Mouse (Mus musculus) left cerebral cortex, postnatal 36 days (tissue): Measurements from ENCODE around the gene Spin2d. TPM values are rescaled to one million over a fixed set of nuclear protein-coding genes. Genes with fewer than 3 reads are reported as not detected.
"Not testable (repeated sequence)": the region's sequence is repeated elsewhere in the genome, so short reads cannot be mapped to it uniquely, and the experiment has no call there.

Experiments used
- DNase-seq, 2 experiments: peaks; one replicate each; pipeline ENCODE4 v3.0.0; 2021 to 2022; ENCODE audit warnings: low spot score in 2 of 2, mixed read lengths in 1 of 2
- intact Hi-C: fragments of 180-260 bp; cut with DNase I; formaldehyde crosslinking; loops from one replicate; pipeline ENCODE4 v1.15.1; 2025
- total RNA-seq, 2 experiments: library from RNA; stranded (reverse); gene quantifications; 2 replicates each; pipeline ENCODE4 v1.2.3; 2021

Spin2d gene
- not detected for total RNA-seq

GRCm38 (mm10) chrX:73176889-73177288 lies at the start of gene Spin2d:
Gene Spin2d, minus strand, starts transcription at chrX:73176989.
- intact Hi-C loops, DNase-seq: not testable (repeated sequence)

DNA sequence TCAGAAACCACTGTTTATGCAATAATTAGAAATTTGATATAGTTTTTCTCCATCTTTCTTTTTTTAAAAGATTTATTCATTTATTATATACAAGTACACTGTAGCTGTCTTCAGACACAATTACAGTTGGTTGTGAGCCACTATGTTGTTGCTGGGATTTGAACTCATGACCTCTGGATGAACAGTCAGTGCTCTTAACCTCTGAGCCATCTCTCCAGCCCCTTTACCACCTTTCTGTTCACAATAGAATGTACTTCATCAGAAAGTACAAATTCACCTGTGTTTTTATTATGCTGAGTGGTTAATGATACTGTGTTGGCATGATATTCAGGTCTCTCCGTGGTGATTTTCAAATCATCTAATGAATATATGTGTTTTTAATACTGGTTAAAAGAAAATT lies 48.6 kb upstream of the Spin2d start:
- intact Hi-C loops: no loop called here
- no peak for DNase-seq

- intact Hi-C loops, DNase-seq: not testable (repeated sequence)
Measured at GRCm38 (mm10) chrX:73213819-73214564, 37.2 kb upstream of the Spin2d start, which contains the start of gene Xlr4b. Gene Xlr4b, plus strand, starts transcription at chrX:73214333.

DNA sequence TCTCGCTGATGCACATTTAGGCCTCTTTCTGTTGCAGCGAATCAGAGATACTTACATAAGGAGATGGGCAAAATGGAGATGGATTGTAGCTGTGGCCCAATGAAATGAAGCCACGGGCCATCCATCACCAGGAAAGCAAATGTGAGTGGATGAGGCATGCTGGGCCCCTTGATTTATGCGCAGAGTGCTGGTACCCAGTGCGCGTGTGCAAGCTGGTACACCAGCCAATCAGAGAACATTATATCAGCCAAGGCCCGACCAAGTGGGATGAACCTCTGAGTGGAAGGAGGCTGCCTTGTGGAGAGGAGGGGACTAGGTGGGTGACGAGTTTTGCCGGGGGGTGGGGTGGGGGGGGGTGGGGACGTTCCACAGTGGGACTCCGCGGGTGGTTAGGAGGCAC lies 15.1 kb upstream of the Spin2d start, which contains the start of gene Xlr3b:
Xlr3b (plus strand) TSS at position 274 of the 400 bp plus-strand sequence.
- DNase-seq: peak in 1 of 2 experiments; percentile 13
- intact Hi-C loops: not testable (repeated sequence)

DNA sequence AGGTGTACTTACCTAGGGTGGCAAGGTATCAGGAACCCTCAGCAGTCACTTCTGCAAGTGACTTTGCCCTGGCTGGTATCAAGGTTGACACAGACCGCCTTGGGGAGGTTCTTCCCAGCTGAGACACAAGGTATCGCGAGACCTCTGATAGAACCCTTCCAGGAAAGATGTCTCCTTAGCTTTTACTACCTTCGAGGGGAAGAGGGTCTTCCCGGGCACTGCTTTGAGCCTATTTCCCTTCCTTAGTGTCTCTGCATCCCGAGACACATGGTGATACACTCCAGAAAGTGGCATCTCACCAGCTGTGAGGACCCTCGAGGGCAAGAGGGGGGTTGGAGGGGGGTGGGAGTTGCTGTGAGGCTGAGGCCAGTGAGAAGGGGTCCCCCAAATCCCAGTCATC lies 27.4 kb downstream of the Spin2d start, which contains the start of gene DXBay18:
DXBay18 (minus strand) TSS at position 101 of the 400 bp plus-strand sequence.
- intact Hi-C loops, DNase-seq: not testable (repeated sequence)

DNA sequence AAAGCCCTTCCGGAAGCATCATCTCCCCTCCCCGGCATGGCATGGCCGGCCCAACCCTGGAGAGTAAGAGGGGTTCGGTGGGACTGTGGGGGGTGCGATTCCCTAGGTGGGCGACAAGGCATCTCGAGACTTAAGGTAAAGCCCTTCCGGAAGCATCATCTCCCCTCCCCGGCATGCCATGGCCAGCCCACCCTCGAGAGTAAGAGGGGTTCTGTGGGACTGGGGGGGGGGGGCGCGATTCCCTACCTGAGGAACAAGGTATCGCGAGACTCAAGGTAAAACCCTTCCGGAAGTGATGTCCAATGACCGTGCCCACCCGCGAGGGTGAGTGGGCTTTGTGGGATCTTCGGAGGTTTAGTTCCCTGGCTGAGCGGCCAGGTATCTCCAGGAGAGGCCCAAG lies 28.3 kb downstream of the Spin2d start, which contains the start of gene Xlr5b:
Xlr5b (plus strand) TSS at position 301 of the 400 bp plus-strand sequence.
- DNase-seq, intact Hi-C loops: not testable (repeated sequence)

GRCm38 (mm10) chrX:73143218-73143618 lies 33.6 kb downstream of the Spin2d start:
- intact Hi-C loops, DNase-seq: not testable (repeated sequence)

Other genes with a start within 250 kb of the Spin2d start
- under 1 TPM; 0.54 to 0.63 TPM for gene Zfp185, start 189.7 kb downstream of the Spin2d start, total RNA-seq
- gene Pnma5, start 139.9 kb downstream of the Spin2d start, total RNA-seq: under 1 TPM; 0.30 to 0.48 TPM
- 10 to 100 TPM; 13.7 to 16.0 TPM for gene Pnma3, start 112.2 kb downstream of the Spin2d start, total RNA-seq
- gene Xlr4a, start 94.5 kb downstream of the Spin2d start, total RNA-seq: 1 to 10 TPM in 1 of 2 experiments, under 1 TPM in 1; 0.59 to 1.7 TPM
- 1 to 10 TPM; 2.9 to 4.2 TPM for gene Xlr3a, start 79.9 kb downstream of the Spin2d start, total RNA-seq
- gene Gm14685, start 59.9 kb downstream of the Spin2d start, total RNA-seq: under 1 TPM in 1 of 2 experiments, not detected in 1; 0.70 TPM
- gene Xlr5b, start 28.2 kb downstream of the Spin2d start, total RNA-seq: not detected
- gene DXBay18, start 27.5 kb downstream of the Spin2d start, total RNA-seq: 1 to 10 TPM; 1.2 TPM
- gene Xlr3b, start 15.2 kb upstream of the Spin2d start, total RNA-seq: 10 to 100 TPM in 1 of 2 experiments, 1 to 10 TPM in 1; 2.3 to 10.1 TPM
- gene Xlr4b, start 37.3 kb upstream of the Spin2d start, total RNA-seq: 1 to 10 TPM in 1 of 2 experiments, under 1 TPM in 1; 0.27 to 1.3 TPM
- 10 to 100 TPM; 14.9 to 17.3 TPM for gene F8a, start 51.3 kb upstream of the Spin2d start, total RNA-seq
- not detected for gene Xlr4c, start 66.1 kb upstream of the Spin2d start, total RNA-seq
- gene Xlr3c, start 88.4 kb upstream of the Spin2d start, total RNA-seq: not detected
- gene Xlr5a, start 116.0 kb upstream of the Spin2d start, total RNA-seq: not detected
- not detected for gene Xlr5c, start 116.0 kb upstream of the Spin2d start, total RNA-seq
- not detected for gene Gm45015, start 159.9 kb upstream of the Spin2d start, total RNA-seq
- 10 to 100 TPM; 17.7 to 20.3 TPM for gene Zfp275, start 165.6 kb upstream of the Spin2d start, total RNA-seq
- not detected for gene Gm18336, start 221.7 kb upstream of the Spin2d start, total RNA-seq
- 1 to 10 TPM; 1.2 to 2.8 TPM for gene Zfp92, start 234.1 kb upstream of the Spin2d start, total RNA-seq